Mouse (Mus musculus): ENCODE measurements around the gene Acsl3.

Gene Acsl3

GRCm38 (mm10) chr1:78688149-78688548 is 30.5 kb downstream of the Acsl3 start:
- no peak for DNase-seq

- no peak for DNase-seq
These were observed 37.1 kb downstream of the Acsl3 start for GRCm38 (mm10) chr1:78694503-78695258.

- no peak for DNase-seq
These were observed 38.7 kb downstream of the Acsl3 start for GRCm38 (mm10) chr1:78696305-78696704.

- DNase-seq: no peak
These were observed 39.3 kb downstream of the Acsl3 start for GRCm38 (mm10) chr1:78696903-78697302.

- no peak for DNase-seq
These were observed 40.5 kb downstream of the Acsl3 start for GRCm38 (mm10) chr1:78698138-78698537.

DNA sequence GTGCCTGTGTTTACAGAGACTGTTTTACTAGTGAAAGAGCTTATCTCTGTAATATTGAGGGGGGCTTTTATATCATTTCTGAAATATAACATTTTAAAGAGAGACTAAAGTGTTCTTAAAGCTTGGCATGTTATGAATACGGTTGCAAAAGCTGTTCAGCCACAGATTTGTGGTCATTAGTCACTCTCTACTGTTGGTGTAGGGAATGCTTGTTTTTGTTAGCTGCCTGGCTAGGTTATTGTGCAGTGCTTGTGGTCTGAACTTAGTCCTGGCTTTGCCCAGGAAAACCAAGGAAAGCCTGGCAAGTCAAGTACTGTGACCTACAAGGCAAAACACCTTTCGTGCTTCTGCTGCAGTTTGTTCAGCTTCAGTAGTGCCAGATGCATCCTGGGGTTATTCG is 44.1 kb downstream of the Acsl3 start:
- no peak for DNase-seq

DNA sequence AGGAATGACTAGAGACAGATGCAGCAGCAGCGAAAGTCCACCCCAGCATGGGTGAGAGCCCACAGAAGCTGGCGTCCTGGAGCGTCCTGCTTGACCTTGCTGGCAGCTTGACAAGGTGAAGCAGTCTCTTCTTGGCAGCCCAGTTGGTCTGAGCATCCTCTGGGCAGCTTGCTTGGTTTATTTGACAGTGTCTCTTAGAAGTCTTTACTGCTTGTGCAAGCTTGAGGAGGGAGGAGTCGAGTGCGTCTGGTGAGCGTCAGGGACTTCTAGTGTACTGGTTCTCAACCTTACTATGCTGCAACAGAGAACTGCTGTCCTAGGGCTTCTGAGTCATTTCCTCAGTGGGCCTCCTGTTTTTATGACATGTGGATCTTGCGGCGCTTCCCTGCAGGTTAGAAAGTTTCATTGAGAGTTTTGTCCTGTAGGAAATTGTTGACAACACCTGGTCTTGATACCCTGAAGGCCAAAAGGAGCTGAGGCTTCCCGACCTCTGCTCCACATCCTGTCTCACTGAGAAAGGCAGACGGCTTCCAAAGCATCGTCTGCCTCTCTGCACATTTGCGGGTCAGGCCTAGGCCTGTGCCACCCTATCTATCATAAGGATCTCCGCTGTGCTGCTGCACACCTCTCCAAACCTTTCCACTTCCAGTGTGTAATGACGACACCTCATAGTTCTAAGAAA is 44.8 kb downstream of the Acsl3 start:
- DNase-seq: peak; percentile 21

- DNase-seq: peak; percentile 5
These were observed 45.3 kb downstream of the Acsl3 start for GRCm38 (mm10) chr1:78702964-78703285.

GRCm38 (mm10) chr1:78706338-78706737 is 48.7 kb downstream of the Acsl3 start:
- no peak for DNase-seq

DNA sequence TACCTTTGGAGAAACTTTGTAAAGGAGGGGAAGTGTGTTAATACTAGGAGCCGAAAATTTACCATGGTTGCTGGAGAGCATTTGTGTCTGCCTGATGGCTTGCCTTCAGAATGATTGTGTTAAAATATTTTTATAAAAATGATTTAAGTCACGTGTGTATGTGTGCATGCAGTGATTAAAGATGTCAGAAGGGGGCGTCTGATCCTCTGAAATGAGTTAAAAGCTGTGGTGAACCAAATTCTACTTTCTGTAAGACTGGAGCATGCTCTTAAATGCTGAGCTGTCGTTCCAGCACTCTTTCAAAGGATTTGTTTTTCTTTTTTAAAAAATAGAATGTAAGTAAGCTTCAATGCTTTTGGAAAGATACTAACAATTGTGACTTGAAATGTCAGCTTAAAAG is 49.7 kb downstream of the Acsl3 start:
- peak; percentile 39 for DNase-seq

DNA sequence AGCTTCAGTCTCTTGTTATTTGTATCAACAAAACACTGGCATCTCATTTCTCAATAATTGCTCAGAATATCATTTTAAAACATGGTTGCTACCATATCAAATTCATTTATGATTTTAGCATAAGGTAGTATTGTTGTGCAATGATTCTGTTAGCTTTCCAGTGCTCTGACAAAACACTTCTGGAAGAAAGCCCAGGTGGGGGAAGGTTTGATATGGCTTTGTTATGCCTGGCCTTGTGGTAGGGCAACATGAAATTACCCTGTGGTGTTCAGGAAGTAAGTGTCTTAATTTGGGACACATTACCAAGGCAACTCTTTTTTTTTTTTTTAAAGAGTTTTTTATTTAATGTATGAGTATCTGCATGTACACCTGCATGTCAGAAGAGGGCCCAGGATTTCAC is 52.4 kb downstream of the Acsl3 start:
- no peak for DNase-seq

- DNase-seq: no peak
These were observed 53.1 kb downstream of the Acsl3 start for GRCm38 (mm10) chr1:78710613-78711329.

- DNase-seq: peak; percentile 83
These were observed 67.0 kb downstream of the Acsl3 start for GRCm38 (mm10) chr1:78724458-78725190.

DNA sequence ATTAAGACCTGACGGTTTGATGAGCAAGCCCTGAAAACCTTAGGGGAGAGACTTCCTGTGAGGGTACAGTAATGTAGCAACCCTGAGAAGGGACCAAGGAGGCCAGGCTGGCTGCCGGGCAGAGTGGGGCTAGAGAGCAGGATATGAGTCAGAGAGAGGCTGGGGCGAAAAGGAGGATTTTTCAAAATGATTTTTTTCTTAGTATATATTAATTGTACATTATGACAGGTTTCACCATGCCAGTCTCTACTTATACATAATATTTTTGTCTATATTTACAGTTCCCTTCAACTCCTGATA is 67.5 kb downstream of the Acsl3 start:
- DNase-seq: no peak

GRCm38 (mm10) chr1:78725617-78726223 is 68.1 kb downstream of the Acsl3 start:
- DNase-seq: no peak

- no peak for DNase-seq
These were observed 72.6 kb downstream of the Acsl3 start for GRCm38 (mm10) chr1:78730114-78730720.

GRCm38 (mm10) chr1:78732290-78732689 is 74.7 kb downstream of the Acsl3 start:
- DNase-seq: no peak

- DNase-seq: peak; percentile 11
These were observed 76.8 kb downstream of the Acsl3 start for GRCm38 (mm10) chr1:78734261-78735000.

DNA sequence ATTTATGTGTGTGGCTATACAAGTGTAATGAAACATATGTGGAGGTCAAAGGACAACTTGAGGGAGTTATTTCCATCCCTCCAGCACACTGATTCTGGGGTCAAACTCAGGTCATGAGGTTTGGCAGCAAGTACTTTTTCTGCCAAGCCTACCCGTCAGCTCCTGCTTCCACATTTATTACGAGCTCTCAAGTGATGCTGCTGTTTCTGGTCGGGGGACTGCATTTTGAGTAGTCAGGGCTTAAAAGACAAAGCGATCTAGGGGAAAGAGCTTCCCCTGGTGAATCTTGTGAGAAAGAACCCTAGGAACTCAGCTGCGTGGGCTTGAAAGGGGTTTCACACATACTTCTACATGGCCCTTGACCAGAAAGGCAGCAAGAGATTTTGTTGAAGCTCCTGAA is 80.0 kb downstream of the Acsl3 start:
- no peak for DNase-seq

GRCm38 (mm10) chr1:78740676-78741075 is 83.1 kb downstream of the Acsl3 start:
- peak; percentile 32 for DNase-seq

- DNase-seq: no peak
These were observed 84.6 kb downstream of the Acsl3 start for GRCm38 (mm10) chr1:78742198-78742597.

GRCm38 (mm10) chr1:78743318-78743717 is 85.7 kb downstream of the Acsl3 start:
- DNase-seq: no peak

All from lung, postnatal 10 days (tissue).